Comparison of ENCODE assay signal across 17 mouse cellular contexts in the genomic region with DNA sequence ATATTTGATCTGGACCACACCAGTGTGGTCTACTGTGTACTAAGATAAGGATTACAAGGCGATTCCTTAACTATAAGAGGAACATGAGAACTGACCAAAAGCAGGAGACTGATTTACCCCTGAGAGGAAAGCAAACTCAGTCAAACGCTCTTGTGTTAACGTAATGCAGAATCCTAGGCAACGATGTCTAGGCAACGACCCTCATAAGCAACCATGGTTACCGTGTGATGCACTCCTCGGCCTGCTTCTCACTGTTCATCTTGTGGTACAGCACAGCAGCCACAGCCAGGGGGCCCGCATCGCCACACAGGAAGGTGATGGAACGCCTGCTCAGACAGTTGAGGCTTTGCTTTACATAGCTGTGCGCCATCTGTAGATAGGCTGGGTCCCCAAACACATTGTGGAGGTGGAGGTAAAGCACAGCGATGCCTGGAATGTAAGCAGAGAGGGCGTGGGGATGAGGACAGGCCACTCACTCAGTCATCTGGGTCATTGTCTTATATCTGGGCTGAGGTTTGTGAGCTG. TPM values are rescaled to one million over a fixed set of nuclear protein-coding genes. Genes with fewer than 3 reads are reported as not detected.
DNase-seq lines count a peak whose midpoint lies in the region; ATAC-seq lines count a peak whose summit lies in the region.
"Had no signal": no experiment of that assay in that cellular context is flagged by ENCODE, and none has a peak within 500 bp of the region (broad histone marks: within the 10 kb centered on the region; RNA-seq: fewer than 3 reads in every experiment).

No protein-coding gene starts in this region.

- intact Hi-C loops in left cerebral cortex, postnatal 14 days (cut with DNase I), result no loop called here
- intact Hi-C loops in left cerebral cortex, postnatal 4 days (cut with DNase I), result no loop called here

- no peak for DNase-seq in frontal cortex, adult 2 months (ENCODE audit: extremely low spot score in 1 of 2, low spot score in 1 of 2)
- peak; percentile 14 to 60 for DNase-seq in left cerebral cortex, postnatal 14 days (ENCODE audit: low spot score in 2 of 2)
- DNase-seq in left cerebral cortex, postnatal 4 days, result no peak
- DNase-seq in retina, postnatal 1 day, result peak; percentile 54
- no peak for DNase-seq in retina, embryonic 14.5 days (ENCODE audit: low spot score)
- peak; percentile 42 for DNase-seq in ZHBTc4 (ENCODE audit: low read depth, low spot score)
- DNase-seq in adrenal gland, postnatal 36 days, result no peak
- DNase-seq: adrenal gland, postnatal 10 days; cerebellum, adult 18-20 months; cerebellum, postnatal 10 days; forebrain, postnatal 0 days; gastrocnemius, postnatal 36 days; heart, adult 18-20 months; heart, postnatal 14 days had no signal

- ATAC-seq in frontal cortex, adult (ENCODE audit: low TSS enrichment), result peak; percentile 71
- ATAC-seq: forebrain, embryonic 13.5 days; forebrain, postnatal 0 days; Patski had no signal

RNA-seq across cellular contexts. Expression of a gene that starts 18.0 kb away (rescaled TPM):
- polyA plus RNA-seq in frontal cortex, adult 2 months (2012; rRNA removed), result 200 and 226 TPM in 2 replicates
- 100 to 1,000 TPM; 161 to 170 TPM for total RNA-seq in left cerebral cortex, postnatal 14 days (2021)
- total RNA-seq in left cerebral cortex, postnatal 4 days (2021), result 100 to 1,000 TPM; 131 to 133 TPM
- total RNA-seq in adrenal gland, postnatal 36 days (2021), result 10 to 100 TPM; 50.6 to 52.9 TPM

Comparison
In these comparisons a context has a peak if more than half of its experiments do, and no peak if none do; other contexts are left out.
1. DNase-seq: peak in left cerebral cortex, postnatal 14 days (2 of 2), retina, postnatal 1 day (single experiment) and ZHBTc4 (single experiment); none in frontal cortex, adult 2 months (0 of 2), left cerebral cortex, postnatal 4 days (single experiment), retina, embryonic 14.5 days (single experiment) and adrenal gland, postnatal 36 days (0 of 2).